Mouse (Mus musculus) lung, postnatal 0 days (tissue): ENCODE data around the gene Syne3. TPM values are rescaled to one million over a fixed set of nuclear protein-coding genes. Genes with fewer than 3 reads are reported as not detected.

Experiments used
- ATAC-seq: fragments of 200-750 bp; cut with Nextera tagmentation; 2 replicates; pipeline ENCODE4 v1.8.0; 2017; ENCODE audit warnings: moderate library complexity
- DNase-seq: peaks from one replicate; pipeline ENCODE4 v3.0.0-alpha.2; 2016; ENCODE audit warnings: low spot score
- H3K27ac ChIP-seq: fragments of 300-500 bp; sonication (generic); 2 replicates; pipeline ENCODE4 v1.5.1; 2014; ENCODE audit warnings: antibody characterized with exemption, mild to moderate bottlenecking, low read length, mixed read lengths
- H3K27me3 ChIP-seq: fragments of 300-500 bp; sonication (generic); replicated peaks from 2 replicates; pipeline ENCODE4 v1.6.1; 2014; ENCODE audit warnings: low read length, mixed read lengths; ENCODE audit not compliant: insufficient read depth
- H3K36me3 ChIP-seq: fragments of 300-500 bp; sonication (generic); 2 replicates; pipeline ENCODE4 v1.6.1; 2014; ENCODE audit warnings: low read length, mixed read lengths; ENCODE audit not compliant: insufficient read depth
- H3K4me1 ChIP-seq: fragments of 300-500 bp; sonication (generic); 2 replicates; pipeline ENCODE4 v1.6.1; 2014; ENCODE audit warnings: antibody characterized with exemption, low read depth, low read length, mixed read lengths; ENCODE audit not compliant: insufficient read depth
- H3K4me2 ChIP-seq: fragments of 300-500 bp; sonication (generic); replicated peaks from 2 replicates; pipeline ENCODE4 v1.6.1; 2014; ENCODE audit warnings: low read depth, mild to moderate bottlenecking, low read length, moderate library complexity, mixed read lengths
- H3K4me3 ChIP-seq: fragments of 300-500 bp; sonication (generic); 2 replicates; pipeline ENCODE4 v1.5.1; 2014; ENCODE audit warnings: low read depth, low read length
- H3K9ac ChIP-seq: fragments of 300-500 bp; sonication (generic); replicated peaks from 2 replicates; pipeline ENCODE4 v1.6.1; 2014; ENCODE audit warnings: low read depth, mild to moderate bottlenecking
- H3K9me3 ChIP-seq: fragments of 300-500 bp; sonication (generic); 2 replicates; pipeline ENCODE4 v1.6.1; 2016; ENCODE audit warnings: low read length, mixed read lengths
- CTCF ChIP-seq: IDR thresholded peaks from 2 replicates; pipeline ENCODE4 v1.5.1; 2016; ENCODE audit warnings: antibody characterized with exemption, mild to moderate bottlenecking
- EP300 ChIP-seq: IDR thresholded peaks from 2 replicates; pipeline ENCODE4 v1.6.1; 2016; ENCODE audit warnings: antibody characterized with exemption, mild to moderate bottlenecking, control low read depth
- WGBS: fragments of 180-500 bp; shearing (Covaris S2); extraction: QIAGEN DNeasy Blood & Tissue Kit; methylation state at CpG from one replicate; pipeline ENCODE4 v1.1.7; 2014; 5-methylcytosine and 5-hydroxymethylcytosine counted together
- polyA plus RNA-seq: library from polyadenylated mRNA; unstranded; fragments of >200 nt; fragmentation: Nextera tagmentation; extraction: Ambion mirVana; gene quantifications from 2 replicates; pipeline ENCODE4 v1.2.1, GENCODE M21; 2015

Gene Syne3
- polyA plus RNA-seq, 1 experiment from 2014 or later, result 1.2 TPM

GRCm38 (mm10) chr12:104912281-104912933 lies 97.2 kb downstream of the Syne3 start:
- Histone ChIP-seq H3K4me2 (no peak overlapping the region), H3K27ac (no peak overlapping the region), H3K4me1 (no peaks in the 10 kb centered on the region), H3K4me3 (no peak overlapping the region), H3K36me3 (no peaks in the 10 kb centered on the region), H3K9me3 (no peaks in the 10 kb centered on the region), H3K27me3 (no peaks in the 10 kb centered on the region), H3K9ac (no peak overlapping the region)
- ATAC-seq, result no peak
- WGBS, result 41% methylated on average over 10 of the region's 10 CpGs
- DNase-seq, result no peak
- TF ChIP-seq EP300, result no peak
- TF ChIP-seq CTCF, result no peak

DNA sequence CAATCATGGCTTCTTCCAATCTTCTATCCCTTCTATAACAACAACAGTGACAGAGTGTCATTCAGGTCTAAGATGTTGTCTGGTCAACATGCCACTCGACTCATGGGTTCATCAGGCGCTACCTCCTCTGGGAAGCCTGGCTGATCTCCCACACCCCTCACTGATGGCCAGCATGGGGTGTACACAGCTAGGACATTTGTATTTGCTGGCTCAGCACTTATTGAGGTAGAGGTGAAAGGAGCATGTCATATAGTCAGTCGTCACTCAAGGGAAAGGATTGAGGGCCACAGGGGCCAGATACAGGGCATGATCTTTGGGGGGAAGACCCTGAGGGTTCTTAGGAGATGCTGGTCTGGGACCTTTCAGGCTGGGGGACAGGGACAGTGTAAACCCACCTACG lies 99.9 kb downstream of the Syne3 start:
- ATAC-seq (no peak), DNase-seq (no peak)
- Histone ChIP-seq H3K4me3 (no peak overlapping the region), H3K27me3 (no peaks in the 10 kb centered on the region), H3K4me1 (no peaks in the 10 kb centered on the region), H3K9me3 (no peaks in the 10 kb centered on the region), H3K36me3 (no peaks in the 10 kb centered on the region), H3K9ac (no peak overlapping the region), H3K4me2 (no peak overlapping the region), H3K27ac (no peak overlapping the region)
- no peak for TF ChIP-seq CTCF
- TF ChIP-seq EP300, result no peak
- 86% methylated on average over 4 of the region's 4 CpGs for WGBS

DNA sequence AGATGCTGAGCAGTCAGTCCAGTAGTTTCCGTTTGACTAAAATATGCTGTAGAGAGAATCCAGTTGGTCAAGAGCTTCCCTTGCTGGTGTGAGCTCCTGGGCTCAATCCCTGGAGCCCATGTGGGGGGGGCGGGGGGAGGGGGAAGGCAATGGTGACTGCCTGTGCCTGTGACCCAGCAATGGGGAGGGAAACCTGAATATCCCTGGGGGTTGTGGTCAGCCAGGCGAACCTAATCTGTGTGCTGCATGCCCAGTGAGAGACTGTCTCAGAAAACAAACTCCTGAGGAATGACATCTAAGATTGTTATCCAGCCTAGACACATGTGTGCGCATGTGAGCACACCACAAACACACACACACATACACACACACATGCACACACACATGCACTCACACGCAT lies 100.6 kb downstream of the Syne3 start:
- Histone ChIP-seq H3K27ac (no peak overlapping the region), H3K36me3 (no peaks in the 10 kb centered on the region), H3K9ac (no peak overlapping the region), H3K4me1 (peaks cover 3% of the 10 kb centered on the region; the same call in 1 of the 2 replicates), H3K9me3 (no peaks in the 10 kb centered on the region), H3K27me3 (no peaks in the 10 kb centered on the region), H3K4me3 (no peak overlapping the region), H3K4me2 (no peak overlapping the region)
- ATAC-seq (no peak), DNase-seq (no peak)
- TF ChIP-seq EP300 (no peak), CTCF (no peak)
- 77% methylated on average over 5 of the region's 5 CpGs for WGBS

- WGBS, result 25% methylated on average over 15 of the region's 15 CpGs
- Histone ChIP-seq H3K9ac (no peak overlapping the region), H3K4me2 (no peak overlapping the region), H3K27me3 (no peaks in the 10 kb centered on the region), H3K4me1 (peaks cover 4% of the 10 kb centered on the region; the same call in 1 of the 2 replicates), H3K9me3 (no peaks in the 10 kb centered on the region), H3K4me3 (no peak overlapping the region), H3K36me3 (no peaks in the 10 kb centered on the region), H3K27ac (no peak overlapping the region)
- DNase-seq (no peak), ATAC-seq (no peak)
- no peak for TF ChIP-seq EP300
- TF ChIP-seq CTCF, result no peak
Observed at GRCm38 (mm10) chr12:104908024-104908781, 101.4 kb downstream of the Syne3 start.

DNA sequence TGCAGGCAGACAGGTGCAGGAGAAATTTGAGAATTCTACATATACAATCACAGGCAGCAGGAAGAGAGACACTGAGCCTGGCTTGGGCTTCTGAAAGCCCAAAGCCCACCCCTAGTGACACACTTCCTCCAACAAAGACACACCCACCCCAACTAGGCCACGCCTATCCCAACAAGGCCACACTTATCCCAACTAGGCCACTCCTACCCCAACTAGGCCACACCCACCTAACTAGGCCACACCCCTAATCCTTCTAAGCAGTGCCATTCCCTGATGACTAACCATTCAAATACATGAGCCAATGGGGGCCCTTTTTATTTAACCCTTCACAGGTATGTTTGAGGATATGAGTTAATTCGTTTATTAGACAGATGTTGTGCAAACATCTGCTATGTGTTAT lies 102.5 kb downstream of the Syne3 start:
- 90% methylated on average over 2 of the region's 2 CpGs for whole genome bisulfite sequencing
- DNase-seq (no peak), ATAC-seq (no peak)
- H3K4me1 ChIP-seq, result peaks cover 4% of the 10 kb centered on the region; the same call in 1 of the 2 replicates
- H3K27ac ChIP-seq, result no peak overlapping the region
- no peaks in the 10 kb centered on the region for H3K36me3 ChIP-seq
- H3K9me3 ChIP-seq, result no peaks in the 10 kb centered on the region
- TF ChIP-seq CTCF, result no peak
- H3K4me2 ChIP-seq, result no peak overlapping the region
- no peak overlapping the region for H3K4me3 ChIP-seq
- H3K9ac ChIP-seq, result no peak overlapping the region
- no peaks in the 10 kb centered on the region for H3K27me3 ChIP-seq

- DNase-seq (peak; percentile 22), ATAC-seq (peak; percentile 65)
- H3K27ac ChIP-seq, result no peak overlapping the region
- peaks cover 4% of the 10 kb centered on the region; the same call in 1 of the 2 replicates for H3K4me1 ChIP-seq
- H3K9ac ChIP-seq, result no peak overlapping the region
- no peak overlapping the region for H3K4me2 ChIP-seq
- no peaks in the 10 kb centered on the region for H3K36me3 ChIP-seq
- no peaks in the 10 kb centered on the region for H3K9me3 ChIP-seq
- no peaks in the 10 kb centered on the region for H3K27me3 ChIP-seq
- TF ChIP-seq CTCF (no peak), EP300 (no peak)
- 9% methylated on average over 5 of the region's 5 CpGs for WGBS
- H3K4me3 ChIP-seq, result no peak overlapping the region
Observed at GRCm38 (mm10) chr12:104904138-104904537, 105.5 kb downstream of the Syne3 start.
